Mouse (Mus musculus) kidney, postnatal 25 days (tissue): ENCODE data around the gene Atg5.
"Not testable (repeated sequence)": the region's sequence is repeated elsewhere in the genome, so short reads cannot be mapped to it uniquely, and the experiment has no call there.

ENCODE experiments used
- DNase-seq, 2 experiments: peaks; one replicate each; pipeline ENCODE4 v3.0.0; 2021; ENCODE audit warnings: mixed read lengths in 2 of 2

Gene Atg5

DNA sequence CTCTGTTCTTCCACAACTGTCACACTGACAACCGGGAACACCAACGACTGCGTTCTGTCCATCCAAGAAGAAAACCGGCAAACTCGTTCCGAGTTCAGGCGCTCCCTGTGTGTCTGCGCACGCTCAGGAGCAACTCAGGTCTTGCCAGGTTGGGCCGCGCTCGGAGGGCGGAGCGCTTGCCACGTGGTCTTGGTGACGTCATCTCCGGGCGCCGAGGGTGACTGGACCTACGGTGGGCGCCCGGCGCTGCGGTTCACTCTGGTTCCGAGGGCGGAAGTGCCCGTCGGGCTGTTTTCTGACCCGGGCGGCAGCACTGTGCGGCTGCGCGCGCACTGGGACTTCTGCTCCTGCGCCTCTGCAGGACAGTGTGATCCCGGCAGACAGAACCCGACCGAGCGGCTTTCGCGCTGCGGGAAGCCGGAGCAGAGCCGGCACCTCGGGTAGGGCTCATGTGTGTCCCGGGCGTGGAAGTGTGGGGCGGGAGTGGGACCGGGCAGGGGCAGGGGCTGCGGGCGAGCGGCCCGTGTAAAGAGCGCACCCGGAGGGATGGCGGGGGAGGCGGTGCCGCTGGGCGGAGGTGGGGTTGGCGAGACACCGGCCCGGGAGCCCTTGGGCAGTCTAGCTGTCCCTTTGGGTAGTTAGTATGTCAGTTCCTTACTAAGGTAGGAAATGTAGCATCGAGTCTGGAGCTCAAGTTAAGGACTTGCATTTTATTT lies at the start of gene Atg5:
Atg5 (plus strand) TSS at position 214 of the 716 bp plus-strand sequence.
- peak; percentile 99 for DNase-seq

DNA sequence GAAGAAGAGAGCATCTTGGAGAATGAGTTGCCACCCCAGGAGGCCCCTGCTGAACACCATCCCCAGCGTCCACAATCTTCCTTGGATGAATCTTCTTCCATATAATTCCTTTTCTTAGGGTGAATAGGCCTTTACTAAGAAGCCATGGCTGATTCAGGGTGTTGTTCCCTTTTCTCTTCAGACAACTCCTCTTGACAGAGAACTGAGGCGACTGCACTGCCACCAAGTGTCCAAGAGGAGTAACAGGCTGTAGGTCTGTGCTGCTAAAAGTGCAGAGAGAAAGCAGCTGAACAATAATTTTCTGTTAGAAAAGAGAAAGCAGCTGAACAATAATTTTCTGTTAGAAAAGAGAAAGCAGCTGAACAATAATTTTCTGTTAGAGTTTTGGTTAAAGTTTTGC lies 49.1 kb upstream of the Atg5 start:
- not testable (repeated sequence) for DNase-seq

DNA sequence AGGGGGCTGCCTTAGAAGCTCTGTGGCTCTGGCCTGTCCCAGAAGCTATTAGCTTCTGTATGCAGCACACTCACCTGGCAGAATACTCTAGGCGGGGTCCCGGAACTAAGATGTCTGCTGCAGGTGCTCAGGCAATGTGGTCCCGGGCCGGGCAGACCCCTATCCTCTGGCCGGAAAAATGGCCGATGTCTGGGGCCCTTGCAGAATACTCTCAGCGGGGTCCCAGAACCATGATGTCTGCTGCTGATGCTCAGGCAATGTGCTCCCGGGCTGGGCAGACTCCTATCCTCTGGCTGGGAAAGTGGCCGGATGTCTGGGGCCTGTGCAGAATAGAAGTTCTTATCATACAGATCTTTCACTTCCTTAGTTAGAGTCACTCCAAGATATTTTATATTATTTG lies 43.8 kb upstream of the Atg5 start:
- no peak for DNase-seq

DNA sequence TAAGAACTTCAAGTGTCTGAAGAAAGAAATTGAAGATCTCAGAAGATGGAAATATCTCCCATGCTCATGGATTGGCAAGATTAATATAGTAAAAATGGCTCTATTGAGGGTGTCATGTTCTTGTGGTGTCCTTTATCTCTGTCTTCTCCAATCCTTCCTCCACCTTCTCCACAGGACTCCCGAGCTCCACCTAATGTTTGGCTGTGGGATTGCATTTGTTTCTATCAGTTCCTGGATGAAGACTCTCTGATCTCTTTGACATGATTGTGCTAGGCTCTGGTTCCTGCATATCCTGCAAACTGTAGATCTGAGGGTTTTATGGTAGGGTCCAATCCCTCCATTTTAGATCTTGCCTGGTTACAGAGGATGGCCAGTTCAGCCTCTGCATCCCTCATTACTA lies 34.8 kb upstream of the Atg5 start:
- DNase-seq: peak in 1 of 2 experiments; percentile 70

DNA sequence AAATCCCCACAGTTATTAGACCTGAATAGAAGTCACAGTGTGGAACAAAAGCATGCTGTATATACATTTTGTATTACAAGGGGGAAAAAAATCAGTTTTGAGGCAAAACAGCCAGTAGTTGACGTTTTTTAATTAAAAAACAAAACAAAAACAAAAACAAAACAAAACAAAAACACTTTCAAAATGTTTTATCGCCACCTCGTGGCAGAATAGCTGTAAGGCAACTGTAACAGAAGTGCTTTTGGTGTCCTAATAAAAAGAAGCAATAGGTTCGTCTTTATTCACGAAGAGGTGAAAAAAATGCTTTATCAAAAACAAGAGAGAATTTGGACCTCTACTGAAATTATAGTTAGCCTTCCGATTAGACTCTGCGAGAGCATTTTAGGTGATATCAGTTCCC lies 32.9 kb upstream of the Atg5 start:
- peak in 1 of 2 experiments; percentile 21 for DNase-seq

DNA sequence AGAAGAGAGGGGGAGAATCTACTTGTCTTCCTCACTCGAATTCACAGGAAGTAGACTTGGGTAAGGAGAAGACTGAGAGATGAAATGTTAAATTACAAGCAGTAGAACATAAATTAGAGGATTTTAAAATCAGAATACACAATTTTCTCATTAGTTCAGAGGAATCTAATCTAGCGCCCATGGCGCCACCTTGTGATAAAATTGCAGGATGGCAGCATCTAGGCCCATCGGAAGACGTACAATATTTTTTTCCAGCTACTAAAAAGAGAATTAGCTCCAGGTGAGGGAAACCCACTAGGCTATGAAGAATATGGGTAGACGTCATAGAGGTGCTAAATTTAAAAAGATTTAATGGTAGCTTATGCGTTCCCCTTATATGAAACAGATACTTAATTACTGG lies 11.5 kb upstream of the Atg5 start:
- no peak for DNase-seq

DNA sequence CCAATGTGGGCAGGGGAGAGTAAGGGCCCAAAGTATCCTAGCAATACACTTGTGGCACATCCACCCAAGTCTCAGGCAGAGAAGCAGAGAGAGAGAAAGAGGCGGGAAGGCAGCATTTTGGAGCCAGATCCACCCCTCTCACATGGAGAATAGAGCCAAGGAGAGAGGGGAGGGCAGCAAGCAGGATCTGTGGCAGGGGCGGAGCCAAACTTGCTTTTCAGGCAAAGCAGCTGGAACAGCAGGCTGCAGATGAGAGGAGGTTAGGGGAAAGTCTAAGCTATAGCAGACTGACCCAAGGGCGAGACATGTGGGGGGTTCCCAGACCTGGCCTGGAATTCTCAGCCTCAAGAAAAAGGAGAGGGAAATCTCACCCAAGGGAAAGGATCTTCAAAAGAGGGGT lies 2.3 kb upstream of the Atg5 start:
- DNase-seq: no peak

DNA sequence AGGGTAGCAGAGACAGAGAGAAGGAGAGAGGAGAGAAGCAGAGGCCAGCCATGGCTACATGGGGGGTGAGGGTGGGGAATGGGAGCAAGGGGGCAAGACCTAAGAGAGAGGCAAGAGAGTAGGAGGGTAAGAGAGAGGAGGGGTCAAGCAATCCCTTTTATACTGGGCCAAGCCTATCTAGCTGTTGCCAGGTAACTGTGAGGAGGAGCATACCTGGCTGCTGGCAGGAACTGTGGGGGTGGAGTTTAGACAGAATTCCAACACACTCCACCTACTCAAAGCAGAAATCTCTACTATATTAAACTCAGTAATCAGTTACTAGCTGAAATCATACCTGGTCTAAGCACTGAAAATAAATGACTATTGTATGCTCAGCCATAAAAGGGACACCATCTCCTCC lies 1.6 kb upstream of the Atg5 start:
- peak; percentile 34 to 64 for DNase-seq

DNA sequence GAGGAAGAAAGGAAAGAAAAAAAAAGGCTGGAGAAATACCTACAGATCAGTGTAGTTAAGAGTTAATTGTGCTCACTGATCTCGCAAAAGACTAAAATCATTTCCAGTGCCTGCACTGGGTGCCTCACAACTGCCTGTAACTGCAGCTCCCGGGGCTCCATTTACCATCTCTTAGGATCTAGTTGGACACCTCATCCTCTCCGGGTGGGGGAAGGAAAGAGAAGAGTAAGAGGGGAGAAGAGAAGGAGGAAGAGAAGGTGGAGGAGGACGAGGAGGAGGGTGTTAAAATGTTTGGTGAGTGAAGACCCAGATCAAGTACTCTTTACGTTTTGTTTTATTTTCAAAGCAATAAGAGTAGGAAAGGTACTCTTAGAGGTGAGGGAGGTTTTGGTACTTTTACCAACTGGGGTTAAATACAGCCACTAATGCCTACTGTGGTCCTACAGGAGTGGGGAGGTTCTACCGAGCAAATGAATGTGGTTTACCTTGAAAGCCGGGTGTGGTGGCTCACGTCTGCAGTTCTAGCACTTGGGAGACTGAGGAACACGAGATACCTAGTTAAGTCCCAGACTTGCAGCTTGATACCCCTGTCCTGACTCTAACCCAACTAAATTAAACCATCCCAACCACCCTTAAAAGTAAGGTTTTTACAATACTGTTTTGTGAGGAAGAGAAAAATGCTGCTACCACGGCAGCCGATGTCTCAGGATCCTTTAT lies 574 bp upstream of the Atg5 start:
- DNase-seq: no peak

DNA sequence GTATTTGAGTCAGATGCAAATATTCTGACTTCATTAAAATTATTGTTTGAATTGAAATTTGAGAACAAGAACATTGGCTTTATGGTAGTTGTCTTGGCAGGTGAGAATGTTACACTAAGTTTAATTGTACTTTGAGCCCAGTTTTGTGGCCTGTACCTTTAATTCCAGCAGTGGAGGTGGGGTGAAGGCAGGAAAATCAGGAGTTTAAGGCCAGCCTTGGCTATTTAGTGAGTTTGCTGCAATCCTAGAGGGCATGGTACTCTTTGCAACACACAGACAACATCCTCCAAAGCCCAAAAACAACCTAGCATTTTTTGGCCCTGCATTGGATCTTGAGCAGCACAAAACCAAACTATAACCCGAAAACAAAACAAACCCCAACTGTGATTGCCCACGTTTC lies 1.1 kb downstream of the Atg5 start:
- no peak for DNase-seq

DNA sequence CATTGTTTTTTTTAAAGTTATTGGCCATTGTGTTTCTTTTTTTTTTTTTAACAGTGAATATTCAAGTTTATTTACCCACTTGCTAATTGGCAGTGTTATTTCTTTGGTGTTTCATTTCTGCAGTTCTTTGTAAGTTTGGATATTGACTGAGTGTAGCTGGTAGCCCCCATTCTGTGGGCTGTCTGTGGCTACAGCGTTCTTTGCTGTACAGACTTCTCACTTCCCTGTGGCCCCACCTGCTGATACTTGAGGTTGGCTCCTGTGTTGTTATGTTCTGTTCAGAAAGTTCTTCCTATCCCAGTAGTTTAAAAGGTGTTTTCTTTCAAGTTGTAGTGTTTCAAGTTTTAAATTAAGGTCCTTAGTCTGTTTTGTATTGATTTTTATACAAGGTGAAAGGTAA lies 14.2 kb downstream of the Atg5 start:
- no peak for DNase-seq

DNA sequence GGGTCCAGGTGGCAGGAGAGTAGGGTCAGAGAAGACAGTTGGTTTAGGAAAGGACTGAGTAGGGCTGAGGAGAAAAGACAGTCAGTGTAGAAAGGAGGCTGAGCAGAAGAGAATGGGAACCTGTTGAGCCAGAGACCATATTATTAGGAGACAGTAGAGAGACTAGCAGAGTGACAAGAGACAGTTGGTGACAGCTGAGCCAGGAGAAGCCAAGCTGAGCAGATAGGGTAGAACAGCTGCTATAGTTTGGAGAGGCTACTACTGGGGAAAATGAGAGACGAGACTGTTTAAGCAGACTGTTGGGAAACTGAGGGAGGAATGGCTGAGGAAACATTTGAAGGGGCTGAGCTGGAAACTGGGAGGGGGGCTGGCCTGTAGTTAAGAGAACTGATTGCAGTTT lies 16.9 kb downstream of the Atg5 start:
- no peak for DNase-seq

DNA sequence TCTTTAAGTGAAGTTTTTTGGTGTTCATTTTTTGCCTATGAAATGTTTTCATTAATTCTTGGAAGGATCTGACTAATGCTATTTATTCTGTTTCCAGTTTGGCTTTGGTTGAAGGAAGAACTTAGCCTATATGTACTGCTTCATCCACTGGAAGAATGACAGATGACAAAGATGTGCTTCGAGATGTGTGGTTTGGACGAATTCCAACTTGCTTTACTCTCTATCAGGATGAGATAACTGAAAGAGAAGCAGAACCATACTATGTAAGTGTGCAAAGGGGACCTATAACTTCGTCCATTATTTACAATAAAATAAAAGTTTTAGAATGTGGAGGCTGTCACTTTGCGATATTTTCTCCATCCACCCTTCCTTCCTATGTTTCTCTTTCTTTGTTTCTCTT lies 17.8 kb downstream of the Atg5 start:
- DNase-seq: no peak

DNA sequence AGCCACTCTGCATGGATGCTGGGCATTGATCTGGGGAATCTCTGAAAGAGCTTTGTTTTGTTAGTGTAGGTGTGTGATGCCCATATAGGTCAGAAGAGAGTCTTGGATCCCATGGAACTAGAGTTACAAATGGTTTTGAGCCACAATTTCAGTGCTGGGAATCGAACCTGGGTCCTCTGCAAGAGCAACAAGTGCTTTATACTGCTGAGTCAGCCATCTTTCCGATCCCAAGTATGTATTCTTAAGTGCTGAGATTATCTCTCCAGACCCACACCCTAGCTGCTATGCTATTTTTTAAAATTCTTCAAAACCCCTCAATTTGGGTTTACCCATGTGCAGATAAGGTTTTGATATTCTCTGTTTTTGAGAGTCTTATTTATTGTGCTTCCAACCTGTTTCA lies 22.7 kb downstream of the Atg5 start:
- no peak for DNase-seq

DNA sequence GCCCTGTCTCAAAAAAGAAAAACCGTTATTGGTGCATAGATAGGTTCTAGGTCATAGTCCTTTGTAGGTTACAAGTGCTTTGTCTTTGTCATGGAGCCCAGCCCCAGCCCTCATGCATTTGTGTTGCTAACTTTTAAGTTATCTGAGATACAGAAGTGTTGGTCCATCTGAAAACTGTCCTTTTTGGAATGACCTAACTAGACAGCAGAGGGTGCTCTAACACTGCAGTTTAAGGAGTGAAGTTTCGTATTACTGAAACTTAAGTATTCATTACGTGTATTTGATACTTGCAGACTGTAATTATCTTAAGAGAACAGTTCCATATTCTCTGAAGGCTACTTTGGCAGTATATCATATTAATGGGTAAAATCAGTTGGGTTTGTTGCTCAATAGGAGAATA lies 24.0 kb downstream of the Atg5 start:
- DNase-seq: peak in 1 of 2 experiments; percentile 43

DNA sequence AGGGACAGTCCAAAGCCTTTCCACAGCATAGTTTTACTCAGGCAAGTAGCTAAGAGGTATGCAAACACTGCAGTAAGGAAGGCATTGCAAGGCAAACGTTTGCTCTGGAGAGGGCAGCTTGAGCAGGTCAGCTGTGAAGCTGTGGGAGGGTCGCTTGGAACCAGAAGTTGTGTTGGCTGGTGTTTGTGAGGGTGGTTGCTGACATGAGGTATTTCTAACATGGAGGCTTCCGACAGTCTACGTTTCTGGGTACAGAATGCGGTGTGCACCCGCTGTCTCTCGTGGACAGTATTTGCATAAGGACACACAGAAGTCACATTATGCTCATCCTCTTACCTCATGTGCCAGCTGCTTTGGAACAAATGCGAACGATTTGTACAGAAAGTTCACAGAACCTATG lies 31.0 kb downstream of the Atg5 start:
- no peak for DNase-seq

DNA sequence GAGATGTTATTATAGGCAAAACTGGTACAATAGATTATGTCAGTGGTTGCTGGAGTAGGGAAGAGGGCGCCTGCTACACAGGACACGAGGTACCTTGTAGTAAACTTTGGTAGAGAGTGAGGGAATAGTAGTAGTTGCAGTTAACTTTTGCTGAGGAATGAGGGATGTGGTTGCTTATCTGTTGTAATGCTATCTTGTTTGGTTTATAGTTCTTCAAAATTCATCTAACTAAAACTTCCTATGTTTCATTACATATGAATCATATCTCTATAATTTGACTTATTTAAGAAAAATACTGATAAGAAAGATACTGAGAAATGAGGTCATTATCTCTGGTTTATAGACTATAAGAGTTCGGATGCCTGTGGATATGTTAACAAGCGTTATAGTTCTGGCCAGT lies 31.9 kb downstream of the Atg5 start:
- DNase-seq: no peak

DNA sequence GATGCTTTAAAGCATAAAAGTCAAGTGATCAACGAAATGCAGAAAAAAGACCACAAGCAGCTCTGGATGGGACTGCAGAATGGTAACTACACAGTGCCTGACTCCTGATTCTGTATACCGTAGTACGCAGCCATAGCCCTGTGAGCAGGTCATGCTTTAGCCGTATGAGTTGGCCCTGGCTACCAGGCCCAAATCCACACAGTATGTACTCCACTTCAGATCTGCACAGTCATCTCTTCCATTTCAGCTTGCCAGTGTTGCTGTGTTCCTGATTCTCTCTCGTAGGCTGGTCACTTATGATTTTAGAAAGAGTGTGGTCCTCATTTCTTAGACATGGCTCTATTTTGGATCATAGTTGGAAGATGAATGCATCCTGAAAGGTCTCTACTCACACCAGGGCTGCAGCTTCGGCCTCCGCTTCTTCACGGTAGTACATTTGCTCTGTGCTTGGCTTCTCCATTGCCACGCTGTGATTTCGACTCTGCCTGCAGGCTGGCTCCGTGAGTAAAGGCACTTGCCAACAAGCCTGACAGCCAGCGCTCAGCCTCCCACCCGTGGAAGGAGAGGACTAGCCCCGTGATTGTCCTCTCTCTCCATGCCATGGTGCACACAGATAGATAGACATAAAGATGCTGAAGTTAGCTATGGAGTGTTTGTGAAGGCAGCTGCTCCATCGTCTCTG lies 35.6 kb downstream of the Atg5 start:
- DNase-seq: no peak

DNA sequence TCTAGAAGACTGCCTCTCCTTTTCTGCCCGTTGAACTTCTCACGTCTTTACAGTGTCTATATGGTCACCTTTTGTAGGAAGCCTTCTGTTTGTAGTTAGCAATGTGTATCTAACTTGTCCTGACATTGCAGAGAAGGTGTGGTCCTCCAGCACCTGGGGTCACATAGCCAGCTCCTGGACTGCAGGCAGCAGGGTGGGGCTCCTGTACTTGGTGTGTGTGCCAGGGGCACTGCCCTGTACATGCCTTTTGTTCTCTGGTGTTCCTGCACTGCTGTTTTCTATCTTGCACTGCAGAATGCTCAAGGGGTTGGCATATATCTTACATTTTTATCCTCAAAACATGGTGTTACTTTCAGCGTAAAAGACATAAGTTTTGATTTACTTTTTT lies 36.2 kb downstream of the Atg5 start:
- DNase-seq: no peak

DNA sequence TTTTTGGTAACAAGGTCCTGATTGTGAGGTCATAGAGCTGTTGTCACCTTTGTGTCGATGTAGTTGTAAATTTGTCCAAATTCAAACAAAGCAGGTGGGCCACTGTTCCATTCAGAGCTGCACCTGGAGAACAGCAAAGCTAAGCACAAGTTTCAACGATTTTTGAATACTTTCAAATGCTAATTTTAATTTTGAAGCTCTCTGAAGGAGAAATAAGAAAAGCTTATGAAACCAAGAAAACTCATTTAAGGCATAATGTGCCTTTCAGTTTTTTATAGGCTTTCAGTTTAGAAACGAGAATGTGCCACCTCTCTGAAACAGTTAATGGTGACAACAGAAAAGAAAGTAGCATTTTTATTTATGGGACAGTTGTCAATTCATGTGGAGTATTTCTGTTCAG lies 36.7 kb downstream of the Atg5 start:
- DNase-seq: no peak

DNA sequence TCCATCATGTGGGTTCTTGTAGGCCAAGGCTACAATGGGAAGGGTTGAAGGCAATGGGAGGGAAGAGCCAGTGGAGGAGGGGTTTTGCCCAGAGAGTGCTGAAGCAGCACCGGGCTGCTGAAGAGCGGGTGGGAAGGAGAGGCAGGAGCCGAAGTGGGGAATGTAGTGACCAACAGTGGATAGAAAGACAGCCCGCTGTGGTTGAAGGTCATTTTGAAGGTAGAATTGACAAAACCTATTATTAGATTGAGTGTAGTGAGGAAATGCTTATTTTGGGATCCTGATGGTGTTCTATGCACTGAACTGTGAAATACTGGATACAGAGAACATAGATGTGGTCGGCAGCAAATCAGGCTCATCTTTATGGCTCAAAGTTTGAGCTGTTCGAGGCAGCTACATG lies 38.1 kb downstream of the Atg5 start:
- no peak for DNase-seq

DNA sequence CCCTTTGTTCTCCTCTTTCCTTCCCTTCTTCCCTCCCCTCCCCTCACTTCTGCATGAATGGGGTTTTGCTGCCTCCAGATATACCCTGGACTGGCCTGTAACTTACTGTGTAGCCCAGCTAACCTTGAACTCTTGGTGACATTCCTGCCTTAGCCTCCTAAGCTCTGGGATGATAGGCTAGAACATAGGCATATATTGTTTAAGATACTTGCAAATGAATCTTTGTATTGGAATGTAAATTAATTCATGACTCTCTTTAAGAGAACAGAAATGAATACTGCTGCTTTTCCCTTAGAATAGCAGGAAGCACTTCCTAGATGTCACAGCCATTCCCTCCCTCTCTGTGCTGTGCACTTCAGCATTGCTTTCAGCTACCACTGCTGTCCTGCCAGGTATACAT lies 40.1 kb downstream of the Atg5 start:
- no peak for DNase-seq

DNA sequence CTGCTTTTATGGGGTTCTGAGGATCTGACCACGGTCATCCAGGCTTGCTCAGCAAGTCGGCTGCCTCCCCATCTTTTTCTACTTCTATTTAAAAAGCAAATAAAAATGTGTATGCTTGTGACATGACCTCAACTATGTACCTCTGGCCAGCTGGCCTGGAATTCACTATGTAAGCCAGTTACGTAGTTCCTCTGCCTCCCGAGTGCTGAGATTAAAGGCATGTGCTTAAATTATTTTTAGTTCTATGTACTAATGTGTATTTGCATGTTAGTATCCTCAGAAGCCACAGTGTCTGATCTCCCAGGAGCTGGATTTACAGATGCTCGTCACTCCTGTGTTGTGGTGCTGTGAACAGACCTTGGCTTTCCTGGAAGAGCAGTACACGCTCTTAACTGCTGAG lies 41.1 kb downstream of the Atg5 start:
- no peak for DNase-seq

DNA sequence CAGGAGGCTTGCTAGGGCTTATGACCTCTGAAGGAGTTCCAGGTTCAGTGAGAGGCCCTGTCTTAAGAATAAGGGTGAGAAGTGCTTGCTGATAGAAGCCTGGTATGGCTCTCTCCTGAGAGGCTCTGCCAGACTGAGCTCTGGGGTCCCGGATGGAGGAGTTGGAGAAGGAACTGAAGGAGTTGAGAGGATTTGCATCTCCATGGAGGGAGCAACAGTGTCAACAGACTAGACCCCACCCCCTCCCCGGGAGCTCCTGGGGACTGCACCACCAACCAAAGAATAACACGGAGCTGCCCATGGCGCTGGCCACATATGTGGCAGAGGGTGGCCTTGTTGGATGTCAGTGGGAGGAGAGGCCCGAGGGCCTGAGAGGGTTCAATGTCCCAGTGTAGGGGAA lies 47.1 kb downstream of the Atg5 start:
- DNase-seq: no peak
